Mouse (Mus musculus) forebrain, embryonic 12.5 days (tissue): ENCODE measurements around the gene Ndufa12. TPM values are rescaled to one million over a fixed set of nuclear protein-coding genes. Genes with fewer than 3 reads are reported as not detected.
A peak's percentile ranks its signal among the peaks of the same experiment; 100 is the strongest.

Experiments
- ATAC-seq: fragments of 200-750 bp; cut with Nextera tagmentation; 2 replicates; pipeline ENCODE4 v1.8.0; 2017; ENCODE audit warnings: moderate TSS enrichment; ENCODE audit not compliant: low FRiP score
- H3K27ac ChIP-seq: fragments of 300-500 bp; sonication (generic); 2 replicates; pipeline ENCODE4 v1.5.1; 2016; ENCODE audit warnings: mild to moderate bottlenecking
- H3K27me3 ChIP-seq: fragments of 300-500 bp; sonication (generic); 2 replicates; pipeline ENCODE4 v1.6.1; 2016; ENCODE audit warnings: mild to moderate bottlenecking
- H3K36me3 ChIP-seq: fragments of 300-500 bp; sonication (generic); replicated peaks from 2 replicates; pipeline ENCODE4 v1.6.1; 2016; ENCODE audit warnings: mild to moderate bottlenecking
- H3K4me1 ChIP-seq: fragments of 300-500 bp; sonication (generic); 2 replicates; pipeline ENCODE4 v1.6.1; 2016
- H3K4me2 ChIP-seq: fragments of 300-500 bp; sonication (generic); 2 replicates; pipeline ENCODE4 v1.6.1; 2016; ENCODE audit warnings: mild to moderate bottlenecking, moderate library complexity
- H3K4me3 ChIP-seq: fragments of 300-500 bp; sonication (generic); replicated peaks from 2 replicates; pipeline ENCODE4 v1.5.1; 2016; ENCODE audit warnings: mild to moderate bottlenecking
- H3K9ac ChIP-seq: fragments of 300-500 bp; sonication (generic); 2 replicates; pipeline ENCODE4 v1.6.1; 2016; ENCODE audit warnings: mild to moderate bottlenecking
- H3K9me3 ChIP-seq: fragments of 300-500 bp; sonication (generic); 2 replicates; pipeline ENCODE4 v1.6.1; 2016
- WGBS: fragments of 180-500 bp; shearing (Covaris S2); methylation state at CpG from one replicate; pipeline ENCODE4 v1.1.7; 2016; 5-methylcytosine and 5-hydroxymethylcytosine counted together
- polyA plus RNA-seq: library from polyadenylated mRNA; unstranded; fragments of >200 nt; fragmentation: Nextera tagmentation; extraction: Ambion mirVana; gene quantifications from 2 replicates; pipeline ENCODE4 v1.2.1, GENCODE M21; 2016

Ndufa12 gene
- polyA plus RNA-seq, result 445 and 465 TPM in 2 replicates

DNA sequence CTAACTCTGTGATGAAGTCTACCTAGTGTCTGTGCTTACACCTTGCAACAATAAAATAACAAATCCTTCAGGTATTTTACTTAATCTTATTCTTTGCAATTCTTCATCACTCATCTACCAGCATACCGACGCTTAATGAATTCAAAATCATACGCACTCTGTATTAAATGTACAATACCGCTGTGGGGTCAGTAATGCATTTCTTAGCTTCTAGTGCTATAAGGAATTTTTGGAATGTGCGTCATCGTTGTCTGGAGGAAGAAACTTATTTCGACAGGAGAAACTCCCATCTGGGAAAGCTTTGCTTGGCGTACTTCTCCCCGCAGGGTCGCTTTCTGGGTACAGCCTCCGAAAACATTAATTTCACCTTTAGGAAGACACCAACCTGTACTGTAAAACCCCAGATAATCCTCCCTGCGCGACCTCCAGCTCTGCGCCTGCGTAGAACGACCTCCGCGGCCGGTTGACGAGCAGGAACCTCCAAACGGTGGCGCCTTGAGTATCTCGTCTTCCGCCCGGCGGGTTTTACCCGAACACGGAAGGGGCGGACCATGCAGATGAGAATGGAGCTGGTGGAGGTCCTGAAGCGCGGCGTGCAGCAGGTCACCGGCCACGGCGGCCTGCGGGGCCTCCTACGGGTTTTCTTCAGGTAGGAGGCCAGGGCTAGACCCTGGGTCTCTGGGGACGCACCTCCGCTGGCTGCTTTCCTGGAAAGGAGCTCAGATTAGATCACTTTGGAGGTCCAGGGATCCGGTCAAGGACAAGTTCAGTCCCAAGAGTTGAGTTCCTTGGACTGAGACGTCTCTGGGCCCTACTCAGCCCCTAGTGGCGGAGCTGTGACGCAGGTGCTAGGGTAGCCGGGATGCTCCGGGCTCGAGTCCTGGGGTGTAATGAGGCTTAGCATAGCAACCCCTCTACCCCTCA is at the start of gene Ndufa12:
TSS of gene Ndufa12 (plus strand) at position 239 of the 924 bp plus-strand sequence.
- Histone ChIP-seq H3K4me1 (peaks cover 10% of the 10 kb centered on the region), H3K36me3 (peaks cover 42% of the 10 kb centered on the region), H3K27me3 (no peaks in the 10 kb centered on the region), H3K4me3 (peak within 1 kb of the TSS; percentile 81), H3K27ac (peak within 1 kb of the TSS; percentile 81), H3K4me2 (peak within 1 kb of the TSS; percentile 78), H3K9ac (peak within 1 kb of the TSS; percentile 67), H3K9me3 (no peaks in the 10 kb centered on the region)
- ATAC-seq, result peak; percentile 94
- under 1% methylated on average over 46 of the region's 46 CpGs for WGBS

DNA sequence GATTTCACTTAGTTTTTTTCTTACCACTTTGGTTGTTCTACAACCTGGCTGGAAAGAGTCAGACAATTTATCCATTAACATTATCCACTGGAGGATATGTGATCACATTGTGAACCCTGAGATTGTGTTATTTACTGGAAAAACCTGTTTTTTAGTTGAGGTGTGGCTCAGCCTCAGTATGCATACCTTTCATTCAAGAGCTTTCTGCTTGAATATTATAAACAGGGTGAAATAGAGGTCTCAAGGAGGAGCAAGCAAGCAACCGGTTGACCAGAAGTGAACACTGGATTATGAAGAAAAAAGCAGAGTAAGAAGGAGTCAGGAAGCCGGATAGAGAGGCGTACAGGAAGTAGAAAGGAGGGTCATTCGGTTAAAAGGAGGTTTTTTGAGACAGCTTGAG is 47.0 kb upstream of the Ndufa12 start:
- 87% methylated on average over 4 of the region's 4 CpGs for WGBS
- no peak overlapping the region for H3K27ac ChIP-seq
- ATAC-seq, result no peak

DNA sequence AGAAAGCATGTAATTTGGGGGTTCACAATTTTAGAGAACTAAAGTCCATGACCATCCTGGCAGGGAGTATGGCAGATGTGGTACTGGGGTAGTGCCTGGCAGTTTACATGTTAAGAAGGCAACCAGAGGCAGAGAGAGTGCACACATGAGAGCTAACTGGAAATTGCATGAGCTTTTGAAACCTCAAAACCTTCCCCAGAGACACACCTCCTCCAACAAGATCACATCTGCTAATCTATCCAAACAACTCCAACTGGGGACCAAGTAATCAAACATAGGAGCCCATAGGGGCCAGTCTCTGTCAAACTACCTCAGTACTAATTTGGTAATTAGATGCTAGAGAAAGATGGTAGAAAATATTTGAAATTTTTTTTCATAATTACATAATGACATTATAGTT is 44.7 kb upstream of the Ndufa12 start:
- Histone ChIP-seq H3K9ac (no peak overlapping the region), H3K27me3 (no peaks in the 10 kb centered on the region), H3K27ac (no peak overlapping the region), H3K36me3 (peaks cover 17% of the 10 kb centered on the region), H3K4me3 (no peak overlapping the region), H3K9me3 (no peaks in the 10 kb centered on the region), H3K4me2 (no peak overlapping the region), H3K4me1 (peaks cover 11% of the 10 kb centered on the region)
- ATAC-seq, result no peak

More for the DNA sequence above, 47.0 kb upstream of the Ndufa12 start:
- Histone ChIP-seq H3K9me3 (no peaks in the 10 kb centered on the region), H3K36me3 (no peaks in the 10 kb centered on the region), H3K4me2 (no peak overlapping the region), H3K4me1 (peaks cover 21% of the 10 kb centered on the region), H3K4me3 (no peak overlapping the region), H3K9ac (no peak overlapping the region), H3K27me3 (no peaks in the 10 kb centered on the region)

DNA sequence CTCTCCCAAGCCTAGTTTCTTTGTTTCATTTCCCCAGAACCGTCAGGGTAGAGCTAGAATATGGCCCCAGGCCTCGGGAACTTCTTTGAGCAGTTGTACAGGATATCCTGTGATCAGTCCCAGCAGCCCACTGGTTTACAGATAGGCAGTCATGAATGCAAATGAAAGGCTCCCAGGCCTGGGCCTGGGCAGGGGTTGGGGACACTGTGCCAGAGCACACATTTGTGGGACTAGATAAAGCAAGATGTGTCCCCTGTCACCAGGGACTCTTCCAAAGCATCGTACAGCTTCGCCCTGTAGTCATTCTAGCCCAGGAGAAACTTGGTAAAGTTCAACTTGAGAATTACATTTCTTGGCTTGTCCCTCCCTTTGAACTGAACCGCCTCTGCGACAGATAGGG is 39.6 kb upstream of the Ndufa12 start:
- H3K36me3 ChIP-seq, result peaks cover 44% of the 10 kb centered on the region
- H3K9me3 ChIP-seq, result no peaks in the 10 kb centered on the region
- H3K4me2 ChIP-seq, result no peak overlapping the region
- 90% methylated on average over 6 of the region's 6 CpGs for WGBS
- H3K27me3 ChIP-seq, result no peaks in the 10 kb centered on the region
- H3K4me1 ChIP-seq, result no peaks in the 10 kb centered on the region
- H3K27ac ChIP-seq, result no peak overlapping the region
- no peak overlapping the region for H3K9ac ChIP-seq
- no peak for ATAC-seq
- H3K4me3 ChIP-seq, result no peak overlapping the region

DNA sequence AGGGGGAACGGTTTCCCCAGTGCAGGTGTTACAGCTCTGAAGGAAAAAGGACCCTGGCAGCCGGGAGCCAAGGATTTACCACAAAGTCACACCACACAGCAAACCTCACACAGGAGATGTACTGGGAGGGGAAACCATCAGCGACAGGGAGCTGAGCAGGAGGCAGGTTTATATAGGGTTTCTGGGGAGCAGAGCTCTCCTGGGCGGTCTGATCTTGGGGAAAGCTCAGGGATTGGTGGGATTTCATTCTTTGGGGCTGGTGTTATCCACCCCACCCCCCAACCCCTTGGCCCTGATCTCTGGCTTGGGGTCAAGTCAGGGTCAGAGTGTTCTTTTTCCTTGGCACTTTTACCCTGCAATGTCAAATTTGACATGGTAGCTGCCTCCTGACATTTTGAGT is 39.1 kb upstream of the Ndufa12 start:
- H3K27me3 ChIP-seq, result no peaks in the 10 kb centered on the region
- WGBS, result 90% methylated on average over 4 of the region's 4 CpGs
- no peak for ATAC-seq
- H3K27ac ChIP-seq, result no peak overlapping the region
- H3K9ac ChIP-seq, result no peak overlapping the region
- peaks cover 48% of the 10 kb centered on the region for H3K36me3 ChIP-seq
- H3K4me2 ChIP-seq, result no peak overlapping the region
- no peak overlapping the region for H3K4me3 ChIP-seq
- H3K4me1 ChIP-seq, result no peaks in the 10 kb centered on the region
- no peaks in the 10 kb centered on the region for H3K9me3 ChIP-seq

DNA sequence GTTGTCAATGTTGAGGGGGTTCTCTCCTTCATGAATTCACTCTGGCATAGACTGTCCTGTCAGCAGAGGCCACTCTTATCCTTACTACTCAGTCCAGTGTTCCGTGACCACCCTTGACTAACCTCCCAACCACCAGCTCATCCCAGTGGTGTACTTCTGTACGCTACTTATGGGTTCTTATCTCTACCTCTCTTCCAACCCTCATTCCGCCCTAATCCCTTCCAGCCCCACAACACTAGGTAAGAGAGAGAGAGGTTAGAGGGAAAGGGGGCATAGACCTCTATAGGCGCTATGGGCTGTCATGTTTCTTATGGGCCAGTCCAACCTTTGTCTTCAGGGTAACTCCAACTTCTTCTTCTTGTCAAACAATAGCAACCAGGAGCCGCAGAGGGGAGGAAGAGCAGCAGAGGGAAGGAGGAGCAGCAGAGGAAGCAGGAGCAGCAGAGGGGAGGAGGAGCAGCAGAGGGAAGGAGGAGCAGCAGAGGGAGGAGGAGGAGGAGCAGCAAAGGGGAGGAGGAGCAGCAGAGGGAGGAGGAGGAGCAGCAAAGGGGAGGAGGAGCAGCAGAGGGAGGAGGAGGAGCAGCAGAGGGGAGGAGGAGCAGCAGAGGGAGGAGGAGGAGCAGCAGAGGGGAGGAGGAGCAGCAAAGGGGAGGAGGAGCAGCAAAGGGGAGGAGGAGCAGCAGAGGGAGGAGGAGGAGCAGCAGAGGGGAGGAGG is 37.3 kb upstream of the Ndufa12 start:
- peaks cover 59% of the 10 kb centered on the region for H3K36me3 ChIP-seq
- no peaks in the 10 kb centered on the region for H3K27me3 ChIP-seq
- no peak for ATAC-seq
- no peak overlapping the region for H3K9ac ChIP-seq
- no peaks in the 10 kb centered on the region for H3K9me3 ChIP-seq
- H3K4me1 ChIP-seq, result no peaks in the 10 kb centered on the region
- no peak overlapping the region for H3K4me2 ChIP-seq
- 90% methylated on average over 5 of the region's 5 CpGs for WGBS
- H3K4me3 ChIP-seq, result no peak overlapping the region
- no peak overlapping the region for H3K27ac ChIP-seq

DNA sequence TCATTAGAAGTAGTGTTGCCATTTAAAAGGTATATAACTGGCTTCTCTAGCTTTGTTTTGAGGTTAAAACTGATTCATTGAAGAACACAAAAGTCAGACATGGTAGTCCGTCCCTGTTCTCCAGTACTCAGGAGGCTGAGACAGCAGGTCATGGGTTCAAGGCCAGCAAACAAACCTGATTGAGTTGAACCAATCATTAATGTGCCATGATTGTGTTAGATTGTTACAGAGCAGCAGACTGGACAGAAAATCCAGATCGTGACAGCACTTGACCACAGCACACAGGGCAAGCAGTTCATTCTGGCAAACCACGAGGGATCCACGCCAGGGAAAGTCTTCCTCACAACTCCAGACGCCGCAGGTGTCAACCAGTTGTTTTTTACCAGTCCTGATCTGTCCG is 36.5 kb upstream of the Ndufa12 start:
- Histone ChIP-seq H3K36me3 (peaks cover 61% of the 10 kb centered on the region), H3K27ac (no peak overlapping the region), H3K27me3 (no peaks in the 10 kb centered on the region), H3K4me1 (no peaks in the 10 kb centered on the region), H3K9ac (no peak overlapping the region), H3K9me3 (no peaks in the 10 kb centered on the region), H3K4me2 (no peak overlapping the region), H3K4me3 (no peak overlapping the region)
- WGBS, result 95% methylated on average over 7 of the region's 7 CpGs
- ATAC-seq, result no peak

DNA sequence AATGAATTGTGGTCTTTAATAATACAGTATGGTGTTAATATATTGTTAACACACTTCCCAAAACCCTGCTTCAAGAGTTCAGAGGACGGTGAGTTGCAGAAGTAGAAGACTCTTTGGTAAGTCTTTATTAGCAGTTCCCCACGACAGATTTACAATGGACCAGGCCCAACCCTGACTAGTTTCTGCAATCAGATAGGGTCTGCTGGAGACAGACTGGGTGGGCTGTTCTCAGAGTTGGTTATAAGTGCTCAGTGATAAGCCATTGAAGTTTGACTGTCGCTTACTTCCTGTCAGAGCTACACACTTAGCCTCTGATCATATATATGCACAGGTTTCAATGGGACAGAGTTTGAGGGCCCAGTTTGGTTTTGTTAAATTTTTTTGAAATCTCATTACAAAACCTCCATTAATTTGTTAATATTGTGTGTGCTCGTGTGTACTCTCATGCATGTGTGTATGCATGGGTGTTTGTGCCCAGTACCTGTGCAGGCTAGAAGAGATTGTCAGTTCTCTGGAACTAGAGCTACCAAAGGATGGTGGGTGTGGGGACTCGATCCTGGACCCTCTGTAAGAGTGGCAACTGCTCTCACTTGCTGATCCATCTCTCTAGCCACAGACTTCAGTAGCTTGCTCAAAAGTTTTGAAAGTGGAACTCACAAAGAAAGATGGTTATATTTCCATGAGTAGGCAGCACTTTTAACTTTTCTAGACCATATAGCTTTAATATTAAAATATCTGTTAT is 34.2 kb upstream of the Ndufa12 start:
- Histone ChIP-seq H3K36me3 (peaks cover 64% of the 10 kb centered on the region), H3K27ac (no peak overlapping the region)
- 88% methylated on average over 5 of the region's 5 CpGs for WGBS

DNA sequence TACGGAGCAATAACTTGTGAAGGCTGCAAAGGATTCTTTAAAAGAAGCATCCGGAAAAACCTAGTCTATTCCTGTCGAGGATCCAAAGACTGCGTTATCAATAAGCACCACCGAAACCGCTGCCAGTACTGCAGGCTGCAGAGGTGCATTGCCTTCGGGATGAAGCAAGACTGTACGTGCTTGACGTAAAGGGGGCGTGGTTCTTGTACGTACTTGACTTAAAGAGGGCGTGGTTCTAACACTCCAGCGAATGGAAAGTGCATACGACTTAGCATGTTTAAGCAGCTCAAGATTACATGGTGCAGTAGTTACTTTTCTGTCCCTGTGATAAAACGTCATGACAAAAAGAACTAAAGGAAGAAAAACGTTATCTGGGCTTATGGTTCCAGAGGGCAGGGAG is 33.1 kb upstream of the Ndufa12 start:
- no peaks in the 10 kb centered on the region for H3K27me3 ChIP-seq
- WGBS, result 92% methylated on average over 16 of the region's 16 CpGs
- H3K4me1 ChIP-seq, result no peaks in the 10 kb centered on the region
- H3K9me3 ChIP-seq, result peaks cover 4% of the 10 kb centered on the region; the same call in 1 of the 2 replicates
- no peak overlapping the region for H3K4me3 ChIP-seq
- no peak overlapping the region for H3K27ac ChIP-seq
- no peak for ATAC-seq
- peaks cover 65% of the 10 kb centered on the region for H3K36me3 ChIP-seq
- H3K4me2 ChIP-seq, result no peak overlapping the region
- H3K9ac ChIP-seq, result no peak overlapping the region

More for the DNA sequence above, 34.2 kb upstream of the Ndufa12 start:
- Histone ChIP-seq H3K4me3 (no peak overlapping the region), H3K27me3 (no peaks in the 10 kb centered on the region), H3K9me3 (no peaks in the 10 kb centered on the region), H3K9ac (no peak overlapping the region), H3K4me1 (no peaks in the 10 kb centered on the region), H3K4me2 (no peak overlapping the region)
- ATAC-seq, result no peak

DNA sequence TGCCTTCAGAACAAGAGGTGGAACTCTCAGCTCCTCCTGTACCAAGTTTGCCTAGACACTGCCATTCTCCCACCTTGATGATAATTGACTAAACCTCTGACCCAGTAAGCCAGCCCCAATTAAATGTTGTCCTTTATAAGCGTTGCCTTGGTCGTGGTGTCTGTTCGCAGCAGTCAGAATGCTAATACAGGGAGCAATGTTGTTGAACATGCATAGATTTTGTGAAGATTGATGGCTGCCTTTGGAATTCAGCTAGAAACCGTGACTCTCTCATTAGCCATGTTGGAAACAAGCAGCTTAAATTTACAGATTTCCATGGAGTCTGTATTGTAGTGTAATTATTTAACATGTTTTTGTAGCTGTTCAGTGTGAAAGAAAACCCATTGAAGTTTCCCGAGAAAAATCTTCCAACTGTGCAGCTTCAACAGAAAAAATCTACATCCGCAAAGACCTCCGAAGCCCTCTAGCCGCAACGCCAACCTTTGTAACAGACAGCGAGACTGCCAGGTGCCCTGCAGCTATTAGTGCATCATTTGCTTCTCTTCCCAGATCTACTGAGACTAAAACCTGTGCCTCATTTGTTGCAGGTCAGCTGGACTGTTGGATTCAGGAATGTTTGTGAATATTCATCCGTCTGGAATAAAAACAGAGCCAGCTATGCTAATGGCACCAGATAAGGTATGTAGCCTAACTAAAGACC is 31.3 kb upstream of the Ndufa12 start:
- no peak overlapping the region for H3K9ac ChIP-seq
- ATAC-seq, result no peak
- peaks cover 4% of the 10 kb centered on the region; the same call in 1 of the 2 replicates for H3K9me3 ChIP-seq
- no peaks in the 10 kb centered on the region for H3K27me3 ChIP-seq
- peaks cover 13% of the 10 kb centered on the region for H3K4me1 ChIP-seq
- H3K27ac ChIP-seq, result no peak overlapping the region
- WGBS, result 78% methylated on average over 11 of the region's 11 CpGs
- H3K4me3 ChIP-seq, result no peak overlapping the region
- peaks cover 67% of the 10 kb centered on the region for H3K36me3 ChIP-seq
- H3K4me2 ChIP-seq, result no peak overlapping the region

DNA sequence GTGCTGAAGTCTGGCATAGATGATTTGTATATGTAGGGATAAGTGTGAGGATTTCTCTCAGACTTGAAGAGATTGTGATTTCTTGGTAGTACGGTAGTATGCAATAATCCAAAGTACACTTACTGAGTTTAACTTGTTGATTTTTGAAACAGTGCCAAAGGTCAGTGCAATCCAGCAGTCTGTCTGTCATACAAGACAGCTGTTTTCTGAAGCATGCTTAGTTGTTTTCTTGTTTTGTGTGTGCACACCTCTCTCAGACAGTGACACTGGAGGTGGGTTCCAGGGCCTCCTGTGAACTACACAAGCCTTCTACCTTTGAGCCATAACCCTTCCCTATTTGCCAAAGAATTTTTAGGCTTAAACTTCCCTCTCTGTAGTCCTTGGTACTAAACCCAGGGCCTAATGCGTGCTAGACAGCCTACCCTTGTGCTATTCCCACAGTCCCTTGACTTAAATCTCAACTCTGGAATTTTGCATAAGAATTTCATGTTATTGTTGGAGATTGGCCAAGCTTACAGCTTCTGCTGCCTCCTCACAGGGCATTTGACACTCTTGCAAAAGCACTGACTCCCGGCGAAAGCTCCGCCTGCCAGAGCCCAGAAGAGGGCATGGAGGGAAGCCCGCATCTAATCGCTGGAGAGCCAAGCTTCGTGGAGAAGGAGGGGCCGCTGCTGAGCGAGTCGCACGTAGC is 26.9 kb upstream of the Ndufa12 start:
- no peak overlapping the region for H3K4me3 ChIP-seq

More for the DNA sequence above, 26.9 kb upstream of the Ndufa12 start:
- Histone ChIP-seq H3K9me3 (peaks cover 4% of the 10 kb centered on the region; the same call in 1 of the 2 replicates), H3K27me3 (no peaks in the 10 kb centered on the region), H3K4me1 (peaks cover 28% of the 10 kb centered on the region), H3K27ac (0 out of 2 replicates have a peak overlapping the region, but pooled peaks have one; percentile 9), H3K4me2 (peak overlapping the region; percentile 27), H3K36me3 (peaks cover 63% of the 10 kb centered on the region), H3K9ac (peak overlapping the region; percentile 17; the same call in 1 of the 2 replicates)
- ATAC-seq, result no peak
- 40% methylated on average over 12 of the region's 12 CpGs for WGBS
